Mouse (Mus musculus) gastrocnemius, postnatal 14 days (tissue): ENCODE data around the gene Tal1. TPM values are rescaled to one million over a fixed set of nuclear protein-coding genes. Genes with fewer than 3 reads are reported as not detected.
A peak's percentile ranks its signal among the peaks of the same experiment; 100 is the strongest.

Experiments used
- DNase-seq: peaks from one replicate; pipeline ENCODE4 v3.0.0; 2021; ENCODE audit warnings: mixed read lengths
- intact Hi-C: fragments of 180-260 bp; cut with DNase I; formaldehyde crosslinking; loops from one replicate; pipeline ENCODE4 v1.15.1; 2025; ENCODE audit warnings: low total_unique reads
- total RNA-seq, 2 experiments: library from RNA; stranded (reverse); gene quantifications; 2 replicates each; pipeline ENCODE4 v1.2.3; 2021

Gene Tal1
- total RNA-seq, 2 experiments from 2014 or later: 1.9 to 2.5 TPM

DNA sequence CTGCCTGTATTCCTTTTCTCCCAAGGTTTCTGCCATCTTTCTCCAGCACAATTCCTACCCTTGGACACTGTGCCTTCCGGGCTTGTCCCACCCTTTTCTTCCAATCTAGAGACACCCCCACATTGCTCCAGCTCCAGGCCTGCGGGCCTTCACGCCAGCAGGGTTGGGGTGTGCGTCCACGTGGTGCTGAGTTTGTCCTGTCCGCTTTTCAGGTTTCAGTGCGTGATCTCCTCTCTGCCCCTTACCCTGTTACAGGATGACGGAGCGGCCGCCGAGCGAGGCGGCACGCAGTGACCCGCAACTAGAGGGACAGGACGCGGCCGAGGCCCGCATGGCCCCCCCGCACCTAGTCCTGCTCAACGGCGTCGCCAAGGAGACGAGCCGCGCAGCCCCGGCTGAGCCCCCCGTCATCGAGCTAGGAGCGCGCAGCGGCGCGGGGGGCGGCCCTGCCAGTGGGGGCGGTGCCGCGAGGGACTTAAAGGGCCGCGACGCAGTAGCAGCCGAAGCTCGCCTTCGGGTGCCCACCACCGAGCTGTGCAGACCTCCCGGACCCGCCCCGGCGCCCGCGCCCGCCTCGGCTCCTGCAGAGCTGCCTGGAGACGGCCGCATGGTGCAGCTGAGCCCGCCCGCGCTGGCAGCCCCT lies 6.8 kb downstream of the Tal1 start:
- DNase-seq: peak; percentile 21
- intact Hi-C loops: no loop called here

DNA sequence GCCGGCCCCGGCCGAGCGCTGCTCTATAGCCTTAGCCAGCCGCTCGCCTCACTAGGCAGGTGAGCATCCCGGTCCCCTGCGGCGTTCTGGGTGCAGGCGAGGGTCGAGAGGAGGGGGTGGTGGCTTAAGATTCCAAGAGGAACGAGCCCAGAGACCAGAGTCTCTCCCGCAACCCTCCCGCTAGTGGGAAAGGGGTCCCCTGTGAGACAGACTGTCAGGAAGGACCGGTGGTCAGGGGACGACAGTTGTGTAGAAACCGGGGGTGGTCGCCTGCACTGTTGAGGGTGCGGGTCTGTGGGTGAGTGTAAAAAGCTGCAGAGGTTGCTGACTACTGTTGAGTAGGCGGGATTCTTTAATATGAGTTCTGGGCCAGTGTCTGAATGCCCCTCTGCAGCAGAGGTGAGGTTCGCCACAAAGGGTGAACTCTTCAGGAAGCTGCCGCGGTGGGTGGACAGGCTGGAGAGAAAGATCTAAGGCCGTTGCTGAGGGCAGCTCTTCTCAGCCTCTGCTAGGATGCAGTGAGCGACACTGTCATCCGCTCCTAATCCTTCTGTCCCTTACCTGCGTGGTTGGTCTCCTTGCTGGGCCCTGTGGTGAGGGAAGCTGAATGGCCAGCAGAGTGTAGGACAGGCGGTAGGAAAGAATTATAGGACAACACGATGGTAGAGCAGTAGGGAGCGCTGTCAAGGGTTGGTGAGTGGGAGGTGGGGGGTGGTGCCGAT lies 7.5 kb downstream of the Tal1 start:
- intact Hi-C loops: no loop called here
- DNase-seq: no peak

DNA sequence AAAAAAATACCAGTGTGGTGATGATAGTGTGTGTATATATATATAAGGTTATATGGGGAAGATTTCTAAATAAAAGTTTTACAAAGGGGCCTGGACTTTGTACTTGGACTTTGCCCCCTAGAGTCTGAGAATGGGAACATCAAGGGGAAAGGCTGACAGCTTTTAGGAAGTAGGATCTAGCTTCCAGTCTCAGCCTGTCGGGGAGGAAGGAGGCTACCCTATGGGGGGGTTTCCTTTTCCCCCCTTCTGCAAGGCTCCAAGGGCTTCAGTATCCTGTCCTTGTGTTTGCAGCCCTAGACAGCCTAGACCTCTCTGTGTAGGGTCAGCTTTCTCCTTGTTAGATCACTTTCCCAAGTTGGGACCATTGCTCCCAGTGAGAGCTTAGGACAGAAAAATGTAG lies 15.4 kb downstream of the Tal1 start:
- DNase-seq: no peak
- intact Hi-C loops: no loop called here

DNA sequence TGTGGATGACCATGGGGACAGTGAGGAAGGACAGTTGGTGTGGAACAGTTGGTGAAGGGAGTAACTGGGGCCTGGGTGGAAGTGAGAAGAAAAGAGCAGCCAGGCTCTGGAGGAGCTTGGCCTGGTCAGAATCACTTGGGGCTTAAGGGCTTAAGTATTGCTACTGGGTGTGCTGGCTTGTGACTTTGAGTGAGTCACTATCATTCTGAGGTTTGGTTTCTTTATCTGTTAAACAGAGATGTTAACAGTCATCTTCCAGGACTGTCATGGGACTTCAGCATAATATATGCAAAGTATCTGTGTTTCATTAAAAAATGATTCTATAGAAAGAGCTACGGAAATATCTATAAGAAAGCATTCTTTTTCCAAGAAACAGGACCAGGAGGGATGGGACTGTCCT lies 18.6 kb downstream of the Tal1 start:
- DNase-seq: no peak
- intact Hi-C loops: no loop called here

DNA sequence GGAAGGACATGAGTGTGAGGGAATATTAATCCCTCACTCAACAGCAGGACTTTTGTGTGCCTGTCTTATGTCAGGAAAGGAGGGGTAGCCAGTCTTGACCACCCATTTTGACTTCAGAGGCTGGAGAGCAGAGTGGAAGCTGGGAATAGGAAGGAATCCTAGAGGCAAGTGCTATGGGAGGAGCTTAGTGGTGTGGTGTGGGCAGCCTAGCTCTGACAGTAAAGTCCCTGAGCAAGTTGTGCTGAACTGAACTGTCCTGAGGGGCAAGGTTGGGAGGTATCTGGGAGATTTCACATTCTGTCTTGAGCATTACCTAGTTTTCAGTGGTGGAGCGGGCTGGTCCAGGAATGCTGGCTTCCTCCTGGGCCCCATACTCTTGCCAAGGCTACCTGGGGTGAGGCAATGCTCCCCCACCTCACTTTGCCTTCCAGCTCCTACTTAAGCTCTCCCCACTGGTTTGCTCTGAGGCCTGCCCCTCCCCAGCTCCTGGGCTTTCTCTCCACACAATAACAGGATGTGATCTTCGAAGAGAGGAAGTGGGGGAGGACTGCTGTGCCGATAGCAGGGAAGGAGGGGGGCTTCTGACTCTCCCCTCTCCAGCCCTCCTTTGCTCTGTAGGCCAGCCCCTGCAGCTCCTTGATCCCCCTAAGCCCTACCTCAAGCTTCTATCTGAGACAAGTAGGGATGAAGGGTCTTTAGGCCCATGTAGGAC lies 19.1 kb downstream of the Tal1 start:
- no peak for DNase-seq
- intact Hi-C loops: no loop called here

DNA sequence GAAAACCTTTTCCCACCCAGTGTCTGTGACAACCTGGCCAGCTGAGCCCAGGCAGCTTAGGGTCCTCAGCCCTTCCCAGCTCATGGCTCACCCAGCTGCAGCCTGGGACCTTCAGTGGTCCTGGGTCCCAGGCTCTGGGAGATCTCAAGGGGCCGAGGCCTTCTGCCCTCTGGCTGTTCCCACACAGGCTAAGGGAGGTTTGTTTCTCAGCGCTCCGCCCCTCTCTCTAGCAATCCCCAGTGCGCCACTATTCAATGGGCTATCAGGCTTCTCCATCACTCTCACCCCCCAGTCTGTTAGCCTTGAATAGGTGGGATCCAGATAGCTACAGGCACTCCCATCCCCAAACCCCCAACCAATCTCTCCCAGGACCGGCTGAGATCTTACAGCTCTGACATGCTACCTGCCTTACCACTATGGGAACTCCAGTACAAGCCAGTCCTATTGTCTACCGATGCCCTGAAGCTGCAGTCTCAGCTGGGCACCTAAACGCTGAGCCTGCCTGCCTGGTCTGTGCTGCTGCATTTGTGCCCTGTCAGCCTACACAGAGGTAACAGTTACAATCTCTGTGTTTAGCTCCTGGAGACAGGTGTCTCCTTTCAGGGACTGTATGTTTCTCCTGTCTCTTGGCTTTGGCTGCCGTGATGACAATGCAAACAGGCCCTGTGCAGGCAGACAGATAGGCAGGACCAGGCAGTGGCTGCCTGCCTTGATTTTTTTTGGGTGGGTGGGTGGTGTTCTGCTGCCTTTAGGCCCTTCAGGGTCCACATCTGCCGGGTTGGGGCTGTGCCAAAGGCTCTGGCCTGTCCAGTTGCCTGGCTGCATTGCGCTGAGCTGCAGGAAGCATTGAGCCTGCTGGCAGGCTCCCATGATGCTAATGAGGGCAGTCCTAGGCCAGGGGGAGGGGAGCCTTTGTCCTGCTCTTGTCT lies 22.9 kb downstream of the Tal1 start:
- intact Hi-C loops: no loop called here

DNA sequence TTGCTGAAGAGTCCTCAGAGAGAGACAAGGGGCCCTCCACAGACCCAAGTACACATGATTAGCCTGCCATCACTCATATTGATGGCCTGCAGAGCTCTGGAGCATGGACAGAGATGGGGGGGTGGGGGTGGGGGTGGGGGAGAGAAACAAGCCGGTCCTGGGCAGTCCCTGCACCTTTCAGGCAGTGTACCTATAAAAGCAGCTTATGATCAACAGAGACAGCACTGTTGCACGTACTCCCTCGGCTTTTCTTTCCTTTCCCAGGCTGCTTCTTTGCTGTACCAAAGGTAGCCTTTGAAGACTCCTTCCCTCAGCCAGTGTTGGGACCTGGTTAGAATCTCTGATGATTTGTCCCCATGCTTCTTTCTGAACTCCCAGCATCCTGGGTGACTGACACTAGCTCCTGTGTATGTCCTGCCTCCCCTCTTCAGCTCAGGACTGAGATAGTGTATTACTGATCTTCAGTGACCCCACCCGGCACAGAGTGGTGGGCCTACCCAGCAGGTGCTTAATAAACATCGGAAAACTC lies 23.7 kb downstream of the Tal1 start:
- no peak for DNase-seq
- intact Hi-C loops: no loop called here

More for the DNA sequence above, 22.9 kb downstream of the Tal1 start:
- peak; percentile 34 for DNase-seq

DNA sequence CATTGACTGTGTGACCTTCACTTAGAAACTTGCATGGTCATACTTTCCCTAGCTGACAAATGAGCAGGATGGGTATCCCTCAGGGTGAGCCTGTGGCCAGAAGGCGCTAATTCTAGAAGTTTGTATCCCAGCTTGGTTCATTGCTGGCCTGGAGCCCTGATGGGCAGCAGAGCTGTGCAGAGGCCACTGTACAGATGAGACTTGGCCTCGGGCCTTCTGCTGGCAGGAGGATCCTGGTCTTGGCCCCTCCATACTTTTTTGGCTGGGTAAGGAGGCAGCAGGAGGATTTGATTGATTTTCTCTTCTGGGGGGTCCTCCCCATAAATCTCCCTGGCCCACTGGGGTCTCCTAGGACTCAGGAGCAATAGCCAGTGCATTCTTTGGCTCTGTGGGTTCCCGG lies 26.8 kb downstream of the Tal1 start:
- intact Hi-C loops: no loop called here
- no peak for DNase-seq

DNA sequence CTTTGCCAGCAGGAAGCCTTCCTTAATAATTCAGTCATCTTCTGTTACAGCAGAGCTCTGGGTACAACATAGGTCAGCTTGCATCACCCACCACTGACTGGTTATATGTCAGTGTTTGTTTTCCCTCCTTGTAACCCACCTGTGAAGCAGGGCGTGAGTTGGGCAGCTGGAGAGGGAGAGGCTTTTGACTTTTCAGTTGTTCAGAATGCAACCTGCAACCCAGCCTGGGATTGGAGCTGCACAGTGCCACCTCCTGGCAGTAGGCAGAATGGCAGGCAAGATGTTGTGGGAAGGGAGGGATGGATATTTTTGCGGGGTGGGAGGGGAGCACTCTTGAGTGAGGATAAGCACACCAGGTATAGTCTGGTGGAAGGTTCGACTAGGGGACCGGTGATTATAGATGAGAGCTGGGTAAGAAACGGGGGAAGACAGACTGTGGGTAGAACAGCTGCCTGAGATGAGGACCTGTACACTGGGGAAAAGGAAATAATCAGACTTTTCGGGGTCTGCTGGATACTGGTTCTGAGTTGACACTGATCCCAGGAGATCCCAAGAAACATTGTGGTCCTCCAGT lies 29.4 kb downstream of the Tal1 start:
- DNase-seq: peak; percentile 39

DNA sequence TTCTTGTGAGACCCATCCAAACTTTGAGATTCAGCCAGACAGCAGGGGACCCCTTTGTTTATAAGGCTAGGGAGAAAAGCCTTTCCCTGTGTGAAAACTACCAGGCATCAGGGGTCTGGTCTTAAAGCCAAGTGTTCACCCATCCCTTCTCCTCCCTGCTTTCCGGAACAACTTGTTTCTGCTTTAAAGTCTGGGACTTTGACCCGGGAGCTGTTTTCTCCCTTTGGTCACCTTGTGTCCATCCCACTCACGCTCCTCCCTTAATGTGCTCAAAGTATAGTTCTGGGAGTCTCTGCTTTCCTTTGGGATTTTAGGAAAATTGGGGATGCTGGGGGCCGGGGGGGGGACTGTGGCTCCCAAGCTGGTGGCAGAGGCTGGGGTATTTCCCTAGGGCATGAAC lies 30.0 kb downstream of the Tal1 start:
- no peak for DNase-seq
- intact Hi-C loops: no loop called here

More for the DNA sequence above, 29.4 kb downstream of the Tal1 start:
- intact Hi-C loops: no loop called here

DNA sequence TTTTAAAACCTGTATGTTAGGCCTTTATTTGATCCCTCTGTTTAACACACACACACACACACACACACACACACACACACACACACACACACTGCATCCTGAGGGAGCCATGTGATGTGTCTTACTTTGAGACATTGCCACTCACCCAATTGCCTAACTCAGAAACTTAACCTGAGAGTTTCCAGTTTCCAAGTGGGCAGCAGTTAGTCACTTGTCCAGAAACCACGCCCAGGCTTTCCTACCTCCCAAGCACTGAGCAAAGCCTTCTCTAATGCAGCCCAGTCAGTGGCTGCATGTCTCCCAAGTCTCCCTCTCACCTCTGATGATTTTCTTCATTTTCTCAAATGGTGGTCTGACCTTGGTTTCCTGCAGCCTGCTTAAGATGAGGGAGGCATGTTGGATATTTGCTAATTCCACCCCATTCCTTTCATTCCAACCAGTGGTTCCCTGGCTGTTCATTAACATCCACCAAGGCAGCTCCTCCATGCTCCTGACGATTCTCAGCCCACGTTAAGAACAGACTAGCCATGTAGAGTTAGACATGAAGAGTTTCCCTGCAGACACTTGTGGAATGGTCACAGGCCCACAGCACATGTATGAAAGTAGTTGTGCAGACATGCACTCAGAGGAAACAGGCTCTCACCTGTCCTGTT lies 30.7 kb downstream of the Tal1 start:
- intact Hi-C loops: no loop called here
- DNase-seq: no peak

DNA sequence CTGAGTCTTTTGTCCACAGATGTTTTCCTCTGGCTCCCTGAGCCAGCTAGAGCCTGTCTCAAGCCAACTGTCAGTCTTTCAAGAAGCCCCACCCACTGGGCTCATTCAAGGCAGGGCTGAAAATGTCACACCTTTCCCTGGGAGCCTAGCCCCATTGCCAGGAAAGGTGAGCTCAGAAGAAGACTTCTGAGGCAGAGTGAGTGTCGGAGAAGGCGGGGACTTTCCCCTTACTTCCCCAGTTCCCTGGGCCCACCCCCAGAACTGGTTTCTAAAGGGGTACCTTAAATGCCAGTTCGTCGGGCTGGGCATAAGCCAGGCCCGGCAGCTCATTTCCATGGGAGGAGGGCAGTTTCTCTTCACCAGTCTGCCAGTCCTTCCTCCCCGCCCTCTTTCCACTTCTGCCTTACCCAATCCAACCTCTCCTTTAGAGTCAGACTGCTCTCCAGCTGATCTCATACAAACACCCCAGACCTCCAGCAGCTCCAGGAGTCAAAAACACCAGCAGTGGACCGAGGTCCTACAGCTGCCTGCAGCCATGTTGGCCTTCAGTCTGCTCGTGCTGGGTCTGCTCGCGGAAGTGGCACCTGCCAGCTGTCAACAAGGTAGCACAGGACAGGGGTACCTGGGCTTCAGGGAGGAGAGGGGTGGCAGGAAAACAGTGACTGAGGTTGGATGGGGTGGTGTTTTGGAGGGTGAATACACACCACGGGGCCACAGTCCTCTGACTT lies 32.5 kb downstream of the Tal1 start, which contains the start of gene Pdzk1ip1:
Gene Pdzk1ip1, plus strand, starts transcription at position 98 of the 728 bp plus-strand sequence.
- intact Hi-C loops: no loop called here
- DNase-seq: no peak

DNA sequence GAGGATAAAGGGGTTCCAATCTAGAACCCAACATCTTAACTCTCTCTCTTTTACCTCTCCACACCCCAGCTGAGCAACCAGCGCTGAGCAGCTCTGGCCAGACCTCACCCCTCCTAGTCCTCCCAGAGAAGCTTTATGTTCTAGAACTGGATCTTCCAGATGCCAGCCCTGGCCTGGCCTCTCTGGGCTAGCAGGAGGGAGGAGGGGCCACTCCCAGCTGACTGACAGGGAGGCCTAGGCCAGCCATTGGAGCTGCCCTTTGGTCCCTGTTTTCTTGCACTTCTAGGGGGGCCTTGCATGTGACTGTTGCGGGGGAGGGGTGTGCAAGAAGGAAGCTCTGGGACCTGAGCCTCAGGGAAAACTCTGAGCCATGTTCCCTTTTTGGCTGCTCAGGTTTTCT lies 34.4 kb downstream of the Tal1 start:
- no peak for DNase-seq
- intact Hi-C loops: loop anchor here (5.0 kb wide), 1 partner anchor 48 kb away; no protein-coding TSS in a partner anchor

DNA sequence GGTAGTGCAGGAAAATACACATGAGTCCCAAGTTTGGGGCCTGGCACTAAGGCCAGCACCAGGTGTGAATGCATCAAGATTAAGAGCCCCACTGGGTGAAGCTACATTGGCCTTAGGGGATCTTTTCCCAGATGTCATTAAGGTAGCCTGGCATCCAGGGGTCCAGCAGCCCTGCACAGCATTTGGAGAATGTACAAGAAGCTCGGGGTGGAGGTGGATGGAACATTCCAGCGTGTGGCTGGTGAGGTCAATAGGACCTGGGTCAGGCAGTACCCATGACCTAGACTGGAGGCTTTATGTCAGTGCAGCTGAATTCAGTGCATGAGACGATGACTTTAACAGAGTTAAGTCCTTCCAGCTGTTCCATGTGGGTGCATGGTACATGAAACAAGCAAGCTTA lies 35.6 kb downstream of the Tal1 start:
- DNase-seq: no peak
- intact Hi-C loops: loop anchor here (5.0 kb wide), 1 partner anchor 50 kb away; no protein-coding TSS in a partner anchor

DNA sequence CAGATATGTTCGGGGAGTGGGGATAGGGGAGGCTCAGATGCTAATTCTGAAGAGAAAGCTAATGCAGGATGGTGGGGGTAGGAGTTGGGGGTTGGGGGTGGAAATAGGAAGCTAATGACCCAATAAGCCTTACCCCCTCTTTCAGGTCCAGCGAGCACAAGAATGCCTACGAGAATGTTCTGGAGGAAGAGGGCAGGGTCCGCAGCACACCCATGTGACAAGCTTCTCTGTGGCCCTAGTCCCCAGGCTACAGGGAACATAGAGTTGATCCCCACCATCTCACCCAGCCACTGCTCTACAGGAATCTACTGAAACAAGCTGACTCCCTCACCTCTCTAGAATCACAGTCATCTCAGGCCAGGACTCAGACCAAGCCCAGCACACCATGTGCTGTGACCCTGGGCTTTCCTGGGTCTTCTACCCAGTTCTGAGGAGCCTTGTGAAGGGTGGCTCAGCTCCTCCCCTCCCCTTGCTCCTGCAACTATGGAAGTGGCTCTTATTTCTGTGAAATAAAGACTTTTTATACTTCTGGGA lies 37.2 kb downstream of the Tal1 start:
- no peak for DNase-seq
- intact Hi-C loops: loop anchor here (5.0 kb wide), 1 partner anchor 51 kb away; no protein-coding TSS in a partner anchor

DNA sequence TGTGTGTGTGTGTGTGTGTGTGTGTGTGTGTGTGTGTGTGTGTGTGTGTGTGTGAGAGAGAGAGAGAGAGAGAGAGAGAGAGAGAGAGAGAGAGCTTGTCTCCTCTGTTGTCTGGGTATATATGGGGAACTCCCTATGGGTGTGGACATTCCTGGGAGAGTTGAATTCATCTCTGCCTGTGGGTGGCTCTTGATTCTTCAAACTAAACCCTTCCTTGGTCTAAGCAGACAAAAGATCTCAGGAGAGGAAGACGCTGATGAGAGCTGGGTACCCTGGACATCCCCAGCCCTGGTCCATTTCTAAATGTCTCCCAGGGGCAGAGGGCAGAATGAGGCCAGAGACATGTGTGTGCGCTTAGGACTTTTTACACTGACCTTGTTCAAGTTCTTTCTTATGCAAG lies 37.8 kb downstream of the Tal1 start:
- DNase-seq: no peak
- intact Hi-C loops: loop anchor here (5.0 kb wide), 1 partner anchor 52 kb away; no protein-coding TSS in a partner anchor

DNA sequence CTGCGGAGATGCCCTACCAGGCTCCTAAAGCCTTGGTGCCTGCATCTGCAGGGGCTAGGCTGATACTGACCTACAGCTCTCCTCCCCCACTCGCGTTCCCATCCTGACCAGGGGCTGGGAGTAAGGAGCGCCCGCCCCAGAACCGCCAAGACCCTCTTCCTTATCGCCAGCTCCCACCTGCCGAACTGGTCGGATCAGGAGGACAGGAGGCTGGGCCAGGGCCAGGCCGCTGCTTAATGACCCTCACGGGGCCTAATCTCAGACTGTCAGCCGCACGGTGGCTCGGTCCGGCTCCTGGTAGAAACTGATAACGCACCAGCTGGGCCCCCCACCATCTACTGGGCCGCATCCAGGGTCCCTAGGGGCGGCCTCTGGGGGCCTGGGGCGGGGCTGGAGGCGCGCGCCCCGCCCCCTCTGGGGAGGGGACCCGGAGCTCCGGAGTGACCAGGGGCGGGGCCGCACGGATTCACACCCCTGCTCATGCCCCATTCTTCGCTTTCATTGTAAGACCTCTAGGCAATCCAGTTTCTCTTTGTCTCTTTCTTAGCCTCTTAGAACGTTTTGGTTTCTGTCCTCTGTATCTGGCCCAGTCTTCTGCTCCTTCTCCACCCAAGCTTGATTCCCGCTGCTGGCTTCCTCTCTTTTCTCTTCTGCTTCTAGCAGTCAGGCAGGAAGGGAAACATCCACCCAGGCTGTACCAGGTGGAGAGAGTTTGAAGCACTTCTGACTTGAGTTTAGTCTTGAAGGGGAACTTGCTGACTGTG lies 39.6 kb downstream of the Tal1 start:
- intact Hi-C loops: no loop called here
- no peak for DNase-seq
